Mouse (Mus musculus) liver, adult 2 months (tissue): ENCODE results near the gene Stk31. TPM values are rescaled to one million over a fixed set of nuclear protein-coding genes. Genes with fewer than 3 reads are reported as not detected.

ENCODE experiments used
- DNase-seq: peaks from one replicate; pipeline ENCODE4 v3.0.0-alpha.2; 2011; ENCODE audit warnings: low read depth, low spot score; ENCODE audit errors: extremely low read depth
- H3K27ac ChIP-seq: fragments of 200-500 bp; replicated peaks from 2 replicates; pipeline ENCODE4 v1.5.1; 2012; ENCODE audit warnings: low read depth, mild to moderate bottlenecking, control low read depth, inconsistent platforms, low read length; ENCODE audit not compliant: insufficient read depth
- H3K27me3 ChIP-seq: fragments of 200-500 bp; 2 replicates; pipeline ENCODE4 v1.6.1; 2012; ENCODE audit warnings: mild to moderate bottlenecking, moderate library complexity, low read length, inconsistent platforms; ENCODE audit not compliant: control insufficient read depth, insufficient read depth
- H3K36me3 ChIP-seq: fragments of 200-500 bp; 2 replicates; pipeline ENCODE4 v1.6.1; 2012; ENCODE audit warnings: low read length, inconsistent platforms; ENCODE audit not compliant: control insufficient read depth, insufficient read depth
- H3K4me1 ChIP-seq: fragments of 200-500 bp; 2 replicates; pipeline ENCODE4 v1.6.1; 2011; ENCODE audit warnings: low read length; ENCODE audit not compliant: control insufficient read depth, insufficient read depth
- H3K4me3 ChIP-seq: fragments of 200-500 bp; 2 replicates; pipeline ENCODE4 v1.5.1; 2011; ENCODE audit warnings: low read depth, mild to moderate bottlenecking, control low read depth, low read length, moderate library complexity; ENCODE audit not compliant: insufficient read depth
- H3K79me2 ChIP-seq: fragments of 200-500 bp; 2 replicates; pipeline ENCODE4 v1.6.1; 2012; ENCODE audit warnings: inconsistent platforms, mild to moderate bottlenecking, low read length, moderate library complexity; ENCODE audit not compliant: control insufficient read depth, insufficient read depth
- H3K9ac ChIP-seq: fragments of 200-500 bp; 2 replicates; pipeline ENCODE4 v1.6.1; 2012; ENCODE audit warnings: low read depth, mild to moderate bottlenecking, control low read depth, inconsistent platforms, low read length
- CTCF ChIP-seq: fragments of 200-500 bp; IDR thresholded peaks from 2 replicates; pipeline ENCODE4 v1.5.1; 2011; ENCODE audit warnings: low read depth, low read length, control low read depth
- POLR2A ChIP-seq: fragments of 200-500 bp; IDR thresholded peaks from 2 replicates; pipeline ENCODE4 v1.6.1; 2011; ENCODE audit warnings: low read length, control low read depth; ENCODE audit not compliant: insufficient read depth; ENCODE audit errors: extremely low read depth
- WGBS: fragments of 180-500 bp; shearing (Covaris S2); methylation state at CpG from one replicate; pipeline ENCODE4 v1.1.7; 2018; 5-methylcytosine and 5-hydroxymethylcytosine counted together
- polyA plus RNA-seq: library from polyadenylated mRNA; depleted of rRNA; stranded (reverse); fragments of >200 nt; gene quantifications from 2 replicates; pipeline ENCODE4 v1.2.3, GENCODE M21; 2012
- total RNA-seq: library from RNA; depleted of rRNA; stranded (reverse); fragments of >200 nt; gene quantifications from 2 replicates; pipeline ENCODE4 v1.2.3, GENCODE M21; 2014

Gene Stk31
- total and polyA plus RNA-seq, 2 experiments, result not detected

- Histone ChIP-seq H3K36me3 (no peaks in the 10 kb centered on the region), H3K9ac (no peak overlapping the region), H3K27me3 (no peaks in the 10 kb centered on the region), H3K79me2 (no peaks in the 10 kb centered on the region), H3K27ac (no peak overlapping the region), H3K4me3 (peak overlapping the region; percentile 62; the same call in 1 of the 2 replicates), H3K4me1 (peaks cover 3% of the 10 kb centered on the region; the same call in 1 of the 2 replicates)
- no peak for TF ChIP-seq POLR2A
- no peak for TF ChIP-seq CTCF
- WGBS, result 73% methylated on average over 3 of the region's 3 CpGs
- no peak for DNase-seq
Observed at GRCm38 (mm10) chr6:49368212-49368611, 27.2 kb upstream of the Stk31 start.

- DNase-seq, result no peak
- no peak overlapping the region for H3K9ac ChIP-seq
- WGBS, result 77% methylated on average over 4 of the region's 4 CpGs
Observed at GRCm38 (mm10) chr6:49372705-49373104, 22.7 kb upstream of the Stk31 start.

GRCm38 (mm10) chr6:49373943-49374342 lies 21.5 kb upstream of the Stk31 start:
- no peak overlapping the region for H3K4me3 ChIP-seq
- 77% methylated on average over 2 of the region's 2 CpGs for WGBS

More at GRCm38 (mm10) chr6:49372705-49373104, 22.7 kb upstream of the Stk31 start:
- no peak overlapping the region for H3K4me3 ChIP-seq
- H3K79me2 ChIP-seq, result no peaks in the 10 kb centered on the region
- peaks cover 3% of the 10 kb centered on the region; the same call in 1 of the 2 replicates for H3K4me1 ChIP-seq
- TF ChIP-seq CTCF, result no peak
- no peak for TF ChIP-seq POLR2A
- H3K27me3 ChIP-seq, result no peaks in the 10 kb centered on the region
- H3K36me3 ChIP-seq, result no peaks in the 10 kb centered on the region
- no peak overlapping the region for H3K27ac ChIP-seq

GRCm38 (mm10) chr6:49378328-49378727 lies 17.1 kb upstream of the Stk31 start:
- Histone ChIP-seq H3K9ac (no peak overlapping the region), H3K27me3 (no peaks in the 10 kb centered on the region), H3K79me2 (no peaks in the 10 kb centered on the region), H3K4me3 (no peak overlapping the region), H3K27ac (no peak overlapping the region), H3K36me3 (no peaks in the 10 kb centered on the region), H3K4me1 (no peaks in the 10 kb centered on the region)
- 77% methylated on average over 12 of the region's 12 CpGs for WGBS
- no peak for DNase-seq
- TF ChIP-seq CTCF (no peak), POLR2A (no peak)

More at GRCm38 (mm10) chr6:49373943-49374342, 21.5 kb upstream of the Stk31 start:
- no peak for DNase-seq
- no peaks in the 10 kb centered on the region for H3K36me3 ChIP-seq
- no peaks in the 10 kb centered on the region for H3K79me2 ChIP-seq
- H3K4me1 ChIP-seq, result no peaks in the 10 kb centered on the region
- no peak overlapping the region for H3K9ac ChIP-seq
- no peak overlapping the region for H3K27ac ChIP-seq
- TF ChIP-seq CTCF (no peak), POLR2A (no peak)
- no peaks in the 10 kb centered on the region for H3K27me3 ChIP-seq

GRCm38 (mm10) chr6:49394276-49394675 lies 1.1 kb upstream of the Stk31 start:
- no peaks in the 10 kb centered on the region for H3K4me1 ChIP-seq
- no peak overlapping the region for H3K9ac ChIP-seq
- DNase-seq, result no peak
- TF ChIP-seq CTCF (no peak), POLR2A (no peak)
- no peak overlapping the region for H3K27ac ChIP-seq
- 65% methylated on average over 1 of the region's 1 CpGs for WGBS
- H3K4me3 ChIP-seq, result no peak overlapping the region
- H3K36me3 ChIP-seq, result no peaks in the 10 kb centered on the region
- H3K27me3 ChIP-seq, result no peaks in the 10 kb centered on the region
- no peaks in the 10 kb centered on the region for H3K79me2 ChIP-seq

- TF ChIP-seq POLR2A (no peak), CTCF (no peak; the same call in 1 of the 2 replicates)
- no peaks in the 10 kb centered on the region for H3K27me3 ChIP-seq
- no peaks in the 10 kb centered on the region for H3K79me2 ChIP-seq
- peak; percentile 3 for DNase-seq
- H3K9ac ChIP-seq, result no peak overlapping the region
- H3K4me3 ChIP-seq, result no peak overlapping the region
- H3K27ac ChIP-seq, result no peak overlapping the region
- H3K4me1 ChIP-seq, result no peaks in the 10 kb centered on the region
- H3K36me3 ChIP-seq, result no peaks in the 10 kb centered on the region
Observed at GRCm38 (mm10) chr6:49397466-49397865, 2.1 kb downstream of the Stk31 start.
